Mouse (Mus musculus) duodenum, adult 2 months (tissue): ENCODE results near the gene Hspb6. TPM values are rescaled to one million over a fixed set of nuclear protein-coding genes. Genes with fewer than 3 reads are reported as not detected.

Source experiments
- polyA plus RNA-seq: library from polyadenylated mRNA; depleted of rRNA; stranded (reverse); fragments of >200 nt; gene quantifications from 2 replicates; pipeline ENCODE4 v1.2.3, GENCODE M21; 2012; ENCODE audit warnings: low replicate concordance; rRNA removed

The Hspb6 gene
- polyA plus RNA-seq = 56.3 and 114 TPM in 2 replicates

GRCm38 (mm10) chr7:30552102-30553020 is at the start of gene Hspb6, which contains the start of gene Proser3:
Gene Hspb6 (plus strand): TSS chr7:30552178.
Gene Proser3 (minus strand): TSS chr7:30552299.

GRCm38 (mm10) chr7:30534633-30535577 is 17.1 kb upstream of the Hspb6 start, which contains the start of gene Arhgap33:
Gene Arhgap33 (minus strand): TSS chr7:30535060.

GRCm38 (mm10) chr7:30559443-30559954 is 7.5 kb downstream of the Hspb6 start, which contains the start of gene Lin37:
Gene Lin37 (minus strand): TSS chr7:30559838.

GRCm38 (mm10) chr7:30563117-30563905 is 11.3 kb downstream of the Hspb6 start, which contains the start of the genes U2af1l4, Gm49396 and Psenen:
Gene U2af1l4 (plus strand): TSS chr7:30563301.
Gene Gm49396 (plus strand): TSS chr7:30563344.
Gene Psenen (minus strand): TSS chr7:30563627.

GRCm38 (mm10) chr7:30564970-30565571 is 13.1 kb downstream of the Hspb6 start, which contains the start of gene Igflr1:
Gene Igflr1 (plus strand): TSS chr7:30565427.

GRCm38 (mm10) chr7:30588676-30589434 is 36.9 kb downstream of the Hspb6 start, which contains the start of gene Kmt2b:
Gene Kmt2b (minus strand): TSS chr7:30588726.

GRCm38 (mm10) chr7:30598786-30599185 is 46.8 kb downstream of the Hspb6 start, which contains the start of gene Zbtb32:
Gene Zbtb32 (minus strand): TSS chr7:30598909.

Other genes with a start within 250 kb of the Hspb6 start
- gene Alkbh6, start 243.5 kb upstream of the Hspb6 start, polyA plus RNA-seq = 154 and 160 TPM in 2 replicates
- gene Syne4, start 237.4 kb upstream of the Hspb6 start, polyA plus RNA-seq = 9.8 and 29.1 TPM in 2 replicates
- 1.2 and 2.4 TPM in 2 replicates for gene E130208F15Rik, start 230.4 kb upstream of the Hspb6 start, polyA plus RNA-seq
- 32.9 and 60.3 TPM in 2 replicates for gene Sdhaf1, start 228.3 kb upstream of the Hspb6 start, polyA plus RNA-seq
- 27.9 and 30.8 TPM in 2 replicates for gene Lrfn3, start 189.4 kb upstream of the Hspb6 start, polyA plus RNA-seq
- 49.1 and 124 TPM in 2 replicates for gene Tyrobp, start 138.4 kb upstream of the Hspb6 start, polyA plus RNA-seq
- gene Hcst, start 132.3 kb upstream of the Hspb6 start, polyA plus RNA-seq = 11.5 and 53.7 TPM in 2 replicates
- 5.3 and 8.6 TPM in 2 replicates for gene Nfkbid, start 130.4 kb upstream of the Hspb6 start, polyA plus RNA-seq
- gene Aplp1, start 106.6 kb upstream of the Hspb6 start, polyA plus RNA-seq = 24.5 and 168 TPM in 2 replicates
- gene Kirrel2, start 94.5 kb upstream of the Hspb6 start, polyA plus RNA-seq = 0.39 TPM in 1 of 2 replicates, not detected in the other
- gene Nphs1, start 93.9 kb upstream of the Hspb6 start, polyA plus RNA-seq = 2.5 TPM in 1 of 2 replicates, not detected in the other
- 2.3 and 37.6 TPM in 2 replicates for gene Prodh2, start 58.6 kb upstream of the Hspb6 start, polyA plus RNA-seq
- gene Arhgap33, start 17.1 kb upstream of the Hspb6 start, polyA plus RNA-seq = 10.8 and 15.1 TPM in 2 replicates
- gene Proser3, start 121 bp downstream of the Hspb6 start, polyA plus RNA-seq = 3.6 and 5.5 TPM in 2 replicates
- gene Lin37, start 7.7 kb downstream of the Hspb6 start, polyA plus RNA-seq = 28.6 and 40.9 TPM in 2 replicates
- gene U2af1l4, start 11.1 kb downstream of the Hspb6 start, polyA plus RNA-seq = 56.6 and 64.2 TPM in 2 replicates
- 0.55 and 1.2 TPM in 2 replicates for gene Gm49396, start 11.2 kb downstream of the Hspb6 start, polyA plus RNA-seq
- 105 and 155 TPM in 2 replicates for gene Psenen, start 11.4 kb downstream of the Hspb6 start, polyA plus RNA-seq
- 12.6 and 14.4 TPM in 2 replicates for gene Igflr1, start 13.2 kb downstream of the Hspb6 start, polyA plus RNA-seq
- 31.9 and 38.5 TPM in 2 replicates for gene Kmt2b, start 36.5 kb downstream of the Hspb6 start, polyA plus RNA-seq
- gene Zbtb32, start 46.7 kb downstream of the Hspb6 start, polyA plus RNA-seq = 2.3 and 3.2 TPM in 2 replicates
- gene Upk1a, start 60.7 kb downstream of the Hspb6 start, polyA plus RNA-seq = 1.1 and 3.8 TPM in 2 replicates
- 382 and 584 TPM in 2 replicates for gene Cox6b1, start 74.0 kb downstream of the Hspb6 start, polyA plus RNA-seq
- not detected in 2 replicates for gene Etv2, start 83.7 kb downstream of the Hspb6 start, polyA plus RNA-seq
- 73.7 and 104 TPM in 2 replicates for gene Rbm42, start 98.1 kb downstream of the Hspb6 start, polyA plus RNA-seq
- 4.7 and 7.0 TPM in 2 replicates for gene Haus5, start 112.8 kb downstream of the Hspb6 start, polyA plus RNA-seq
- gene Pmis2, start 119.4 kb downstream of the Hspb6 start, polyA plus RNA-seq = not detected in 2 replicates
- 10.2 and 19.1 TPM in 2 replicates for gene 2200002J24Rik, start 146.7 kb downstream of the Hspb6 start, polyA plus RNA-seq
- 0.88 and 2.5 TPM in 2 replicates for gene Atp4a, start 160.0 kb downstream of the Hspb6 start, polyA plus RNA-seq
- 237 and 269 TPM in 2 replicates for gene Tmem147, start 177.4 kb downstream of the Hspb6 start, polyA plus RNA-seq
- gene Gapdhs, start 191.5 kb downstream of the Hspb6 start, polyA plus RNA-seq = not detected in 2 replicates
- gene Sbsn, start 199.3 kb downstream of the Hspb6 start, polyA plus RNA-seq = 0.18 and 0.44 TPM in 2 replicates
- gene Dmkn, start 211.6 kb downstream of the Hspb6 start, polyA plus RNA-seq = 1.8 and 2.2 TPM in 2 replicates
- not detected in 2 replicates for gene Krtdap, start 235.7 kb downstream of the Hspb6 start, polyA plus RNA-seq